Mouse (Mus musculus): ENCODE data around the gene Vmn1r8. TPM values are rescaled to one million over a fixed set of nuclear protein-coding genes. Genes with fewer than 3 reads are reported as not detected.
"Not testable (repeated sequence)": the region's sequence is repeated elsewhere in the genome, so short reads cannot be mapped to it uniquely, and the experiment has no call there.

Vmn1r8 gene
- polyA plus RNA-seq (2012; rRNA removed) = not detected in 2 replicates

DNA sequence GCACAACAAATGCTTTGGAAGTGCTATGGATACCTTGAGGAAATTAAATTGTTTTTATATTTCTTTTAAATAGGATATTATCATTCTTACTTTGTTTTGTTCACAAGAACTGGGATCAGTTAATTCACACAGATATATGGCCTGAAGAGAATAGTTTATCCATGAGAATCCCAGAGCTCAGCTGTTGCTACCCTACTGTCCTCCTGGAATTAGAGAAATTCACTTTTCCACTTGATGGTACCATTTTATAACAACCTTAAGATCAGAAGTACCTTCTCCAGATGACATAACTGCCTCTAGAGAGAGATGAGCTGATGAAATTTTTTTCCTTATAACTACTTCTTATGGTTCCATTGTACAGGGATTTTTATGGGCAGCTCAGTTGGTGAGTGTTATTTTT is at the start of gene Vmn1r8:
Gene Vmn1r8 (plus strand): TSS at position 301 of the 400 bp plus-strand sequence.
- TF ChIP-seq POLR2A (IDR thresholded peaks at IDR 0.05; ENCODE audit: borderline replicate concordance, extremely low read depth, insufficient read depth, insufficient read length, poor library complexity, severe bottlenecking) = no peak
- no peak for TF ChIP-seq CTCF (IDR thresholded peaks at IDR 0.05; ENCODE audit: borderline replicate concordance, extremely low read depth, insufficient read depth, insufficient read length)
- no peak for DNase-seq (ENCODE audit: low read depth)

DNA sequence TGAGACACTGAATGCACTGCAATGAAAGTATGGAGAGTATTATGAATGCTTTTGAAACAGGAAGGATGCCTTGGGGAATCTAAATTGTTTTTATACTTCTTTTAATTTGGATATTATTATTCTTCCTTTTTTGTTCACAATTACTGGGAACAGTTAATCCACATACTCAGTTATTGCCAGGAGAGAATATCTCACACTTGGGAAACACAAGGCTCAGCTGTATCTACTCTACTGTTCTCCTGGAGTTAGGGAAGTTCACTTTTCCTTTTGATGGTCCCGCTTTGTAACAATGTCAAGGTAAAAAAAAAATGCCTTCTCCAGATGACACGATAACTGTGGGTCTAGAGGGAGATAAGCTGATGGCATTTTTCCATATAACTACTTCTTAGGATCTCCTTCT is 35.1 kb upstream of the Vmn1r8 start, which contains the start of gene Vmn1r6:
Gene Vmn1r6 (plus strand): TSS at position 301 of the 400 bp plus-strand sequence.
- TF ChIP-seq CTCF (IDR thresholded peaks at IDR 0.05; ENCODE audit: borderline replicate concordance, extremely low read depth, insufficient read depth, insufficient read length) (no peak), POLR2A (IDR thresholded peaks at IDR 0.05; ENCODE audit: borderline replicate concordance, extremely low read depth, insufficient read depth, insufficient read length, poor library complexity, severe bottlenecking) (no peak)

DNA sequence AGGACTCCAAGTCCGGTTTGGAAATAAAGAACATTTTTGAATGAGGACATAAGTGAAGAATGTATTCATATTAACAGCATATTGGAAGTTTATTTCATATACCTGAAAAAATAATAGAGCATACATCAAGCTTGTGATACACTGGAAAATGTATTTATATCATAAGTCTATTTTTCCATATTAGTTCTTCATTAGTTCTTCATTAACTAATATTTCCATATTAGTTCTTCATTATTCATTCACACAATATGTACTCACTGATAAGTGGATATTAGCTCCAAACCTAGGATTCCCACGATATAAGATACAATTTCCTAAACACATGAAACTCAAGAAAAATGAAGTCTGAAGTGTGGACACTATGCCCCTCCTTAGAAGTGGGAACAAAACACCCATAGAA is 6.9 kb upstream of the Vmn1r8 start, which contains the start of gene Vmn1r7:
Gene Vmn1r7 (minus strand): TSS at position 101 of the 400 bp plus-strand sequence.
- not testable (repeated sequence) for DNase-seq (ENCODE audit: low read depth)

More for the DNA sequence above, 35.1 kb upstream of the Vmn1r8 start, which contains the start of gene Vmn1r6:
- no peak for DNase-seq (ENCODE audit: low read depth)

DNA sequence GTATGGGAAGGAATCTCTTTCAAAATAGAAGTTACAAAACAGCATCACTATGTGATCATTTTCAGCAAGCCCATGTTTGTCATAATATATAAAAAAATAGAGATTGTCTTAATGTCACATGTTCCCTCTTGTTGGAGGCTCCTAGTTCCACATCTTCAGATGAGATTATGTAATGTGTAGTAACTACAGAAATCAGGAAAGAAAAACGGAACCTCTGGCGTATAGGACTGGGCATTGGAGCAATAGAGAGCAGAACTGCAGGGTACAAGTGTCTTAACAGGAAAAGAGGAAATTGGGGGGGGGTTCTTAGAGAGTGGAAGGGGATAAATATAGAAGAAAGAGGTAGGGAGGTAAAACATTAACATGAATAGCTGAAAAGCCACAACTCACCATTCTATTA is 2.6 kb downstream of the Vmn1r8 start:
- DNase-seq (ENCODE audit: low read depth) = no peak
- TF ChIP-seq CTCF (IDR thresholded peaks at IDR 0.05; ENCODE audit: borderline replicate concordance, extremely low read depth, insufficient read depth, insufficient read length) = no peak
- no peak for TF ChIP-seq POLR2A (IDR thresholded peaks at IDR 0.05; ENCODE audit: borderline replicate concordance, extremely low read depth, insufficient read depth, insufficient read length, poor library complexity, severe bottlenecking)

DNA sequence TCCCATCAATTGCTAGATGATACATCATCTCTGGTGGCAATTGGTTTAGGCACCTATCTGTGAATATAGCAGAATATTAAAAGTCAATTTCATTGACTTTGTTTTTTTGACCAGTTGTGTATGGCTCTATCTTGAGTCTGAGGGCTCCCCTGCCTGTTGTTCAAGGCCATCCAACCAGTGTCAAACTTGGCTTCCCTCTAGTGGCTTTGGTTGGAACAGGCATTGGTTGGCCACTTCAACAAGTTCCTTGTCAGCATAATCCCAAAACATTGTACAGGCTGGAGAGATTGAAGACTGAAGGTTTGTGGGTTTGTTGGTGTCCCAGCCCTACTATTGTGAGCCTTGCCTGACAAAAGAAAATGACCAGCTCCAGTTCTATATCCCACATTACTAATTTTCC is 31.6 kb downstream of the Vmn1r8 start:
- peak; percentile 1 for DNase-seq (ENCODE audit: low read depth)
- TF ChIP-seq CTCF (IDR thresholded peaks at IDR 0.05; ENCODE audit: borderline replicate concordance, extremely low read depth, insufficient read depth, insufficient read length) = no peak
- TF ChIP-seq POLR2A (IDR thresholded peaks at IDR 0.05; ENCODE audit: borderline replicate concordance, extremely low read depth, insufficient read depth, insufficient read length, poor library complexity, severe bottlenecking) = no peak

DNA sequence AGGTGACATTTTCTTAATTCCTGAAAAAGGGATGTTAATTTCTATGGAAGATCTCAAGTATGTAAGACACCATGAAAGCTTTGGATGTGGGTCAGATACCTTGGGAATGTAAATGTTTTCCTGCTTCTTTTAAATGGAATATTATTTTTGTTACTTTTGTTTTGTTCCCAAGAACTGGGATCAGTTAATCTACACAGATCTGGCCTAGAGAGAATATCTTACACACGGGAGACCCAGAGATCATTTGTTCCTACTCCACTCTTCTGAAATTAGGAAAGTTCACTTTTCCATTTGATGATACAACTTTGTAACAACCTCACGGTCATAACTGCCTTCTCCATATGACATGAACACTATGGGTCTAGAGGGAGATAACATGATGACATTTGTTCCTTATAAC is 34.4 kb downstream of the Vmn1r8 start, which contains the start of gene Vmn1r9:
Gene Vmn1r9 (plus strand): TSS at position 301 of the 400 bp plus-strand sequence.
- TF ChIP-seq POLR2A (IDR thresholded peaks at IDR 0.05; ENCODE audit: borderline replicate concordance, extremely low read depth, insufficient read depth, insufficient read length, poor library complexity, severe bottlenecking) = no peak
- TF ChIP-seq CTCF (IDR thresholded peaks at IDR 0.05; ENCODE audit: borderline replicate concordance, extremely low read depth, insufficient read depth, insufficient read length) = no peak
- DNase-seq (ENCODE audit: low read depth) = no peak

Other genes starting within 250 kb of the Vmn1r8 start
- gene Kbtbd2, start 234.5 kb upstream of the Vmn1r8 start, polyA plus RNA-seq (2012; rRNA removed) = 30.6 and 33.3 TPM in 2 replicates
- gene Fkbp9, start 200.2 kb upstream of the Vmn1r8 start, polyA plus RNA-seq (2012; rRNA removed) = 25.2 and 37.5 TPM in 2 replicates
- gene Nt5c3, start 108.4 kb upstream of the Vmn1r8 start, polyA plus RNA-seq (2012; rRNA removed) = 49.3 and 57.5 TPM in 2 replicates
- 0.41 and 0.58 TPM in 2 replicates for gene Vmn1r4, start 108.3 kb upstream of the Vmn1r8 start, polyA plus RNA-seq (2012; rRNA removed)
- gene Vmn1r5, start 62.0 kb upstream of the Vmn1r8 start, polyA plus RNA-seq (2012; rRNA removed) = not detected in 2 replicates
- gene Vmn1r6, start 35.0 kb upstream of the Vmn1r8 start, polyA plus RNA-seq (2012; rRNA removed) = not detected in 2 replicates
- gene Vmn1r7, start 7.0 kb upstream of the Vmn1r8 start, polyA plus RNA-seq (2012; rRNA removed) = not detected in 2 replicates
- gene Vmn1r9, start 34.5 kb downstream of the Vmn1r8 start, polyA plus RNA-seq (2012; rRNA removed) = not detected in 2 replicates
- not detected in 2 replicates for gene Vmn1r10, start 77.2 kb downstream of the Vmn1r8 start, polyA plus RNA-seq (2012; rRNA removed)
- gene Vmn1r11, start 101.2 kb downstream of the Vmn1r8 start, polyA plus RNA-seq (2012; rRNA removed) = not detected in 2 replicates
- gene Vmn1r12, start 124.6 kb downstream of the Vmn1r8 start, polyA plus RNA-seq (2012; rRNA removed) = not detected in 2 replicates
- not detected in 2 replicates for gene Vmn1r13, start 171.0 kb downstream of the Vmn1r8 start, polyA plus RNA-seq (2012; rRNA removed)
- gene Vmn1r14, start 199.4 kb downstream of the Vmn1r8 start, polyA plus RNA-seq (2012; rRNA removed) = not detected in 2 replicates
- not detected in 2 replicates for gene Vmn1r15, start 225.7 kb downstream of the Vmn1r8 start, polyA plus RNA-seq (2012; rRNA removed)

Data from brain, embryonic 14.5 days (tissue).